Mouse (Mus musculus) olfactory bulb, adult 2 months (tissue): ENCODE data around the gene Nr1d2. TPM values are rescaled to one million over a fixed set of nuclear protein-coding genes. Genes with fewer than 3 reads are reported as not detected.
"Not testable (repeated sequence)": the region's sequence is repeated elsewhere in the genome, so short reads cannot be mapped to it uniquely, and the experiment has no call there.

Experiments
- H3K27ac ChIP-seq: fragments of 200-500 bp; 2 replicates; pipeline ENCODE4 v1.5.1; 2012; ENCODE audit warnings: low read depth, low read length; ENCODE audit not compliant: insufficient read depth
- H3K4me1 ChIP-seq: fragments of 200-500 bp; 2 replicates; pipeline ENCODE4 v1.6.1; 2012; ENCODE audit warnings: low read length; ENCODE audit not compliant: control insufficient read depth, insufficient read depth
- H3K4me3 ChIP-seq: fragments of 200-500 bp; 2 replicates; pipeline ENCODE4 v1.5.1; 2012; ENCODE audit warnings: mild to moderate bottlenecking, low read depth, low read length, moderate library complexity; ENCODE audit not compliant: insufficient read depth
- CTCF ChIP-seq: fragments of 200-500 bp; IDR thresholded peaks from 2 replicates; pipeline ENCODE4 v1.5.1; 2012; ENCODE audit warnings: low read depth, mild to moderate bottlenecking, low read length, moderate library complexity; ENCODE audit not compliant: insufficient read depth
- POLR2A ChIP-seq: fragments of 200-500 bp; IDR thresholded peaks from 2 replicates; pipeline ENCODE4 v1.6.1; 2012; ENCODE audit warnings: mild to moderate bottlenecking, low read depth, low read length, moderate library complexity; ENCODE audit not compliant: insufficient read depth
- WGBS: fragments of 180-500 bp; shearing (Covaris S2); methylation state at CpG from one replicate; pipeline ENCODE4 v1.1.7; 2018; 5-methylcytosine and 5-hydroxymethylcytosine counted together
- polyA plus RNA-seq: library from polyadenylated mRNA; stranded (reverse); fragments of >200 nt; gene quantifications from 2 replicates; pipeline ENCODE4 v1.2.4, GENCODE M21; 2012; ENCODE audit warnings: low replicate concordance; ENCODE audit not compliant: missing spikeins, insufficient read depth, insufficient read length

Gene Nr1d2
- polyA plus RNA-seq, 1 experiment: not detected

- no peak overlapping the region for H3K4me3 ChIP-seq
- TF ChIP-seq POLR2A (no peak), CTCF (no peak)
- no peak overlapping the region for H3K27ac ChIP-seq
- peaks cover 7% of the 10 kb centered on the region; the same call in 1 of the 2 replicates for H3K4me1 ChIP-seq
- 39% methylated on average over 4 of the region's 4 CpGs for WGBS
These were observed 1.5 kb downstream of the Nr1d2 start for GRCm38 (mm10) chr14:18237381-18237780.

- not testable (repeated sequence) for H3K4me1 ChIP-seq, H3K4me3 ChIP-seq, H3K27ac ChIP-seq
- WGBS: 84% methylated on average over 2 of the region's 2 CpGs
These were observed 2.3 kb downstream of the Nr1d2 start for GRCm38 (mm10) chr14:18236496-18237235.

GRCm38 (mm10) chr14:18233981-18234960 lies 4.7 kb downstream of the Nr1d2 start:
- Histone ChIP-seq H3K27ac (no peak overlapping the region), H3K4me3 (no peak overlapping the region), H3K4me1 (peaks cover 10% of the 10 kb centered on the region; the same call in 1 of the 2 replicates)
- no peak for TF ChIP-seq POLR2A
- TF ChIP-seq CTCF: no peak
- 33% methylated on average over 5 of the region's 5 CpGs for WGBS

- H3K27ac ChIP-seq: no peak overlapping the region
- WGBS: 60% methylated on average over 2 of the region's 2 CpGs
- no peak overlapping the region for H3K4me3 ChIP-seq
- TF ChIP-seq CTCF (no peak), POLR2A (no peak)
- H3K4me1 ChIP-seq: peaks cover 11% of the 10 kb centered on the region; the same call in 1 of the 2 replicates
These were observed 5.9 kb downstream of the Nr1d2 start for GRCm38 (mm10) chr14:18233076-18233475.

GRCm38 (mm10) chr14:18231866-18232265 lies 7.1 kb downstream of the Nr1d2 start:
- H3K4me1 ChIP-seq: peaks cover 14% of the 10 kb centered on the region; the same call in 1 of the 2 replicates
- H3K27ac ChIP-seq, H3K4me3 ChIP-seq: not testable (repeated sequence)
- WGBS: 96% methylated on average over 8 of the region's 8 CpGs

- 94% methylated on average over 10 of the region's 10 CpGs for WGBS
- peaks cover 20% of the 10 kb centered on the region for H3K4me1 ChIP-seq
- not testable (repeated sequence) for H3K4me3 ChIP-seq, H3K27ac ChIP-seq
These were observed 9.2 kb downstream of the Nr1d2 start for GRCm38 (mm10) chr14:18229751-18230150.

- 20% methylated on average over 11 of the region's 11 CpGs for WGBS
- peaks cover 18% of the 10 kb centered on the region for H3K4me1 ChIP-seq
- not testable (repeated sequence) for H3K27ac ChIP-seq, H3K4me3 ChIP-seq
These were observed 12.7 kb downstream of the Nr1d2 start for GRCm38 (mm10) chr14:18226181-18226580.

- H3K4me1 ChIP-seq: peaks cover 18% of the 10 kb centered on the region
- 92% methylated on average over 11 of the region's 11 CpGs for WGBS
- not testable (repeated sequence) for H3K4me3 ChIP-seq, H3K27ac ChIP-seq
These were observed 13.5 kb downstream of the Nr1d2 start for GRCm38 (mm10) chr14:18225431-18225830.

GRCm38 (mm10) chr14:18221977-18222376 lies 16.9 kb downstream of the Nr1d2 start:
- Histone ChIP-seq H3K4me1 (peaks cover 9% of the 10 kb centered on the region), H3K4me3 (no peak overlapping the region), H3K27ac (no peak overlapping the region)
- WGBS: 62% methylated on average over 6 of the region's 6 CpGs
- TF ChIP-seq POLR2A (no peak), CTCF (no peak)

- Histone ChIP-seq H3K27ac (no peak overlapping the region), H3K4me1 (no peaks in the 10 kb centered on the region), H3K4me3 (no peak overlapping the region)
- TF ChIP-seq CTCF: no peak
- no peak for TF ChIP-seq POLR2A
- WGBS: 92% methylated on average over 1 of the region's 1 CpGs
These were observed 21.8 kb downstream of the Nr1d2 start for GRCm38 (mm10) chr14:18217158-18217557.
